Mouse (Mus musculus): ENCODE results near the gene Anapc11.
A peak's percentile ranks its signal among the peaks of the same experiment; 100 is the strongest.
"Not testable (repeated sequence)": the region's sequence is repeated elsewhere in the genome, so short reads cannot be mapped to it uniquely, and the experiment has no call there.

Anapc11 gene

GRCm38 (mm10) chr11:120575046-120575445 lies 23.2 kb upstream of the Anapc11 start:
- no peak for DNase-seq (ENCODE audit: extremely low spot score)

- DNase-seq (ENCODE audit: extremely low spot score) = no peak
Observed at GRCm38 (mm10) chr11:120575940-120576339, 22.3 kb upstream of the Anapc11 start.

- DNase-seq (ENCODE audit: extremely low spot score) = no peak
Observed at GRCm38 (mm10) chr11:120576365-120576981, 21.7 kb upstream of the Anapc11 start.

- no peak for DNase-seq (ENCODE audit: extremely low spot score)
Observed at GRCm38 (mm10) chr11:120577211-120578023, 20.8 kb upstream of the Anapc11 start.

- no peak for DNase-seq (ENCODE audit: extremely low spot score)
Observed at GRCm38 (mm10) chr11:120578024-120578693, 20.1 kb upstream of the Anapc11 start.

- no peak for DNase-seq (ENCODE audit: extremely low spot score)
Observed at GRCm38 (mm10) chr11:120578694-120579243, 19.5 kb upstream of the Anapc11 start.

- DNase-seq (ENCODE audit: extremely low spot score) = peak; percentile 87
Observed at GRCm38 (mm10) chr11:120579316-120580107, 18.7 kb upstream of the Anapc11 start.

GRCm38 (mm10) chr11:120580190-120580589 lies 18.0 kb upstream of the Anapc11 start:
- no peak for DNase-seq (ENCODE audit: extremely low spot score)

- peak; percentile 44 for DNase-seq (ENCODE audit: extremely low spot score)
Observed at GRCm38 (mm10) chr11:120580871-120581331, 17.3 kb upstream of the Anapc11 start.

- DNase-seq (ENCODE audit: extremely low spot score) = peak; percentile 90
Observed at GRCm38 (mm10) chr11:120581490-120582267, 16.5 kb upstream of the Anapc11 start, which contains the start of gene Arhgdia. Gene Arhgdia, minus strand, starts transcription at chr11:120581624.

- DNase-seq (ENCODE audit: extremely low spot score) = peak; percentile 40
Observed at GRCm38 (mm10) chr11:120582268-120582981, 15.8 kb upstream of the Anapc11 start.

- DNase-seq (ENCODE audit: extremely low spot score) = not testable (repeated sequence)
Observed at GRCm38 (mm10) chr11:120582982-120583293, 15.3 kb upstream of the Anapc11 start.

GRCm38 (mm10) chr11:120583937-120584336 lies 14.3 kb upstream of the Anapc11 start:
- DNase-seq (ENCODE audit: extremely low spot score) = no peak

- DNase-seq (ENCODE audit: extremely low spot score) = no peak
Observed at GRCm38 (mm10) chr11:120588531-120588930, 9.7 kb upstream of the Anapc11 start.

- DNase-seq (ENCODE audit: extremely low spot score) = peak; percentile 34
Observed at GRCm38 (mm10) chr11:120597240-120598235, 683 bp upstream of the Anapc11 start.

GRCm38 (mm10) chr11:120598990-120599549 lies 849 bp downstream of the Anapc11 start:
- DNase-seq (ENCODE audit: extremely low spot score) = peak; percentile 12

GRCm38 (mm10) chr11:120600716-120601115 lies 2.5 kb downstream of the Anapc11 start:
- no peak for DNase-seq (ENCODE audit: extremely low spot score)

- DNase-seq (ENCODE audit: extremely low spot score) = no peak
Observed at GRCm38 (mm10) chr11:120603545-120603944, 5.3 kb downstream of the Anapc11 start.
